Mouse (Mus musculus): ENCODE measurements around the gene Gga3. TPM values are rescaled to one million over a fixed set of nuclear protein-coding genes. Genes with fewer than 3 reads are reported as not detected.

Gga3 gene
- total RNA-seq, 2 experiments from 2014 or later, result 83.9 to 85.2 TPM

DNA sequence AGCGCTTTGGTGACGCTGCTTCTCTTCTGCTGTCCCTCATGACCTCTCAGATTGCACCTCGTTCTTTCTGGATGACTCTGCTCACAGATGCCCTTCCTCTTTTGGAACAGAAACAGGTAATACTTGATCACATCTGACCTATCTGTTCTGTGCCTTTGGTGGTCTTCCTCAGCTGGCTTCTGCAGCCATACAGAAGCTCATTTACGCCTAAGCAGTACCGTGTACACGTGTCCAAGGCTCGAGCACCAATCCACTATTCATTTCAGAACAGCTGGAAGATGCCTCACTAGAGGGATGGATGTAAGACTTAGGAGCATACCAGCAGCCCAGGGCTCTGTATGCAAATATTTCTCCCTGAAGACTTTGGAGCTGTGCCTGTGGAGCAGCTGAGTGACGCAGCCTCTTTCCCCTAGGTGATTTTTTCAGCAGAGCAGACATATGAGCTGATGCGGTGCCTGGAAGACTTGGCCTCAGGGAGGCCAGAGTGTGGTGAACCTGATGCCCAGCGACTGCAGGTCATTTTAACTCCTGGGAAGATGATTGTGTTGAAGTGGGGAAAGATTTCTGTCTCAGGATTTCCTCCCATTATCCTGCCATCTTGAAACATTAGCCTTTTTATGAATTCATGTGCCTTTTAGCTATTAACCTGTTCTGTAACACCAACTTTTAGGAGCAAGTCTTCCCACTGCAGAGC is 20.8 kb downstream of the Gga3 start:
- intact Hi-C loops (cut with DNase I), result no loop called here
- no peak for DNase-seq

DNA sequence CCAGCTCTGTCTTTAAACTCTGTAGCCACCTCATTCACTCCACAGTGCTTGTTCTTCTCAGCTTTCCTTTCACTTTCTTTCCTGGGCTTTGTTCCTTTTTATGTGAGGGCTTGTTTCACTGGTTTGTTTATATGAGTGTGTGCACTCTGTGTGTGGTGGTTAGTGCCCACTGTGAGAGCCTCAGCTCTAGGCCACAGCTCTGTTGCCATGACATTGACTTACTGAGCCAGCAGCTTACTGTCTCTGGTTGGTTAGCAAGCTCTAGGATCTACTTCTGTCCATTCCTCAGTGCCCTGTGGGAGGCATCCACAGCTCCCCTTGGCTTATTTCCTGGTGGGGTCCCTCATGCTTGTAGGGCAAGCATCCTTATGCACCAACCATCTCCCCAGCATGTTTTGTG is 24.8 kb downstream of the Gga3 start:
- intact Hi-C loops (cut with DNase I), result no loop called here
- no peak for DNase-seq

DNA sequence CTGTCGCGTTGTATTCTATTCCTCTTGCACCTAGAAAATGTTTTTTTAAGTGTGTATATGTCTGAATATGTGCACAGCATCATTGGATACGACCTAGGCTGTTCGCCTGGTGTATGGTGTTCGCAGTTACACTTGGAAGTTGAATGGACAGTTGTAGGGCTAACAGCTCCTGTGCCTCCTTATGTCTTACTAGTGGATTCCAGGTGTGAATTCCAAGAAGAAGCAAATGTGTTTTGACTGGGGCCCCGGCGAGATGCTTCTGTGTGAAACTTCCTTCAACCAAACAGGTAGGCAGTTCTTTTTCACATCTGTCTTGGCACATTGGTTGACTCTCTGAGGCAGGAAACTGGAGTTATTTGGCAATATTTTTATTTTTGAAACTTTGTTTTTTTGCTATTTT is 38.9 kb downstream of the Gga3 start:
- intact Hi-C loops (cut with DNase I), result no loop called here
- no peak for DNase-seq

DNA sequence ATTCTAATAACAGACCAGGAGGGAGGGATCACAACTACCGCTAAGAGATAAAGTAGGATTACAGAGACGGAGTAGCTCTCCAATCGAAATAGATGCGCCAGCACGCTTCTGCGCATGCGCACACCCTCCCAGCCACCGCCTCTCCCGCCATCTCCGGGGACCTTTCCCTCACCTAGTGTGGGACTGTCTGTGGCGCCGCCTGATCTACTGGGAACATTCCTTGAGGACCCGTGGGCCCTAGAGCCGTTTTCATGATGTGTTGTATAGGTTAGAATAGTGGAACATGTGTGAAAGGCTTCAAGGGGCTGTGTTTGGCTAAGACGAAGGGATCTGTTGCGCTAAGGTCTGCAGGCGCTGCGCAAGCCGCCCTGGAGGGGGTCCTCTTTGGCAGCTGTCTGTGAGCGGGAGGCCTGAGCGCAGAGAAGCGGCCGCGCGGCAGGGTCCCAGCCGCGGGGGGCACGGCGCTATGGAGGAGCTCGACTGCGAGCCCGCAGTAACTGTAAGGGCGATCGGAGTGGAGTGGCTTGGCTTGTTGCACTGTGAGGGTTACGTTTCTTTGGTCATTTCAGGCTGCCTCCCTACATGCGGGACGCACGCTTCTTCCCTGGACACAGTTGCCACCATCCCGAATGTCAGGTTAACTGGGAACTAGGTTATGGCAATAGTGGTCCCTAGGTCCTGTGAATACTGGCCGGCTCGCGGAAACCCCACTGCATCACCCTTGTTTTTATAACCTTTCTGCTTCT is 39.6 kb downstream of the Gga3 start, which contains the start of gene Nup85:
Gene Nup85, plus strand, starts transcription at position 371 of the 746 bp plus-strand sequence.
- intact Hi-C loops (cut with DNase I), result no loop called here
- DNase-seq, result peak; percentile 99

- DNase-seq, result no peak
- intact Hi-C loops (cut with DNase I), result no loop called here
Observed at GRCm38 (mm10) chr11:115563406-115563805, 40.4 kb downstream of the Gga3 start.

DNA sequence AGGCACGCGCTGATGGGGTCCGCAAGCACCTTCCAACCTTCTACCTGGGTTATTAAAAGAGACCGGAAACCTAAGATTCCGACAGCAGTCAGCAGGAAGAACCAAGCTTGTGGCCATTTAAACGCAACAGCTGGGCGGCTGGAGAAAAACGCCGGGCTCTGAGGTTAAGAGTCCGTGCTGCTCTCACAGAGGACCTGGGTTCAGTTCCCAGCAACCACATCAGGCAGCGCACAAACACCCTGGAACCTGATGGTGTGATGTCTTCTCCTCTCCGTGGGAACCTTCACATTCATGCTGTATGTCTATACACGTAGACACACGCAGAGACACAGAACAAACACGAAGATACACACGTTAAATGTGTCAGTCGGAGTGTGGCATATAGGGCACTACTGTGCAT is 48.1 kb downstream of the Gga3 start:
- intact Hi-C loops (cut with DNase I), result no loop called here
- no peak for DNase-seq

- intact Hi-C loops (cut with DNase I), result no loop called here
- DNase-seq, result no peak
Observed at GRCm38 (mm10) chr11:115552783-115553182, 51.1 kb downstream of the Gga3 start.

DNA sequence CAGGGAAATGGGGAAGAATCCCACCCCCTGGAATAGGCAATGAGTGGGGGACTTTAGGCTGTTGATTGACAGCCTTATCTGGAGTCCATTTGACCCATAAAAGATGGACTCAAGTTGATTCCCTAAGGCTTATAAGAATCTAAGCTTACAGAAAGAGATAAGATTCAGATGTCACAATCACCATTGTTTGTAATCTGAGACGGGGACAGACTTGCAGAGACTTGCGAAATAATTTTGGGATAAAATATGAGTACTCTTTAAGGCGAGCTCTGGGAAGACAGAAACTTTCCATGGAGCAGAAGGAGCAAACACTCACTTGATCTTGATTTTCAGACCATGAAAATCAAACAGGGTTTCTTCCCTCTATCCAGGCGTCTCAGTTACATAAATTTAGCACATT is 60.3 kb downstream of the Gga3 start:
- intact Hi-C loops (cut with DNase I), result no loop called here
- DNase-seq, result no peak

DNA sequence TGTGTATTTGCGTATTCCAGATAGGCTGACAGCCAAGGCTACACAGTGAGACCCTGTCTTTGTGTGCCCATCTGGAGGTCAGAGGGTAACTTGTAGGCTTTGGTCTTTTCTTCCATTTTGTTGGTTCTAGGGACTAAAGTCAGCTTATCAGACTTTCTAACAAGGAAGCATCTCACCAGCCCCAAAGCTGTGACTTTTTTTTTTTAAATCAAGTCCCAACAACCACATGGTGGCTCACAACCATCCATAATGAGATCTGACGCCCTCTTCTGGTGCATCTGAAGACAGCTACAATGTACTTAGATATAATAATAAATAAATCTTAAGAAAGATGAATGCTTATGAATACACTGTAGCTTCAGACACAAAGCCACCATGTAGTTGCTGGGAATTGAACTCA is 65.8 kb downstream of the Gga3 start:
- intact Hi-C loops (cut with DNase I), result no loop called here

GRCm38 (mm10) chr11:115536856-115537568 is 66.8 kb downstream of the Gga3 start:
- no peak for DNase-seq
- intact Hi-C loops (cut with DNase I), result no loop called here

More for the DNA sequence above, 65.8 kb downstream of the Gga3 start:
- DNase-seq, result no peak

GRCm38 (mm10) chr11:115536038-115536681 is 67.7 kb downstream of the Gga3 start, which contains the start of gene Sumo2:
Gene Sumo2, minus strand, starts transcription at chr11:115536276.
- DNase-seq, result peak; percentile 99
- intact Hi-C loops (cut with DNase I), result no loop called here

DNA sequence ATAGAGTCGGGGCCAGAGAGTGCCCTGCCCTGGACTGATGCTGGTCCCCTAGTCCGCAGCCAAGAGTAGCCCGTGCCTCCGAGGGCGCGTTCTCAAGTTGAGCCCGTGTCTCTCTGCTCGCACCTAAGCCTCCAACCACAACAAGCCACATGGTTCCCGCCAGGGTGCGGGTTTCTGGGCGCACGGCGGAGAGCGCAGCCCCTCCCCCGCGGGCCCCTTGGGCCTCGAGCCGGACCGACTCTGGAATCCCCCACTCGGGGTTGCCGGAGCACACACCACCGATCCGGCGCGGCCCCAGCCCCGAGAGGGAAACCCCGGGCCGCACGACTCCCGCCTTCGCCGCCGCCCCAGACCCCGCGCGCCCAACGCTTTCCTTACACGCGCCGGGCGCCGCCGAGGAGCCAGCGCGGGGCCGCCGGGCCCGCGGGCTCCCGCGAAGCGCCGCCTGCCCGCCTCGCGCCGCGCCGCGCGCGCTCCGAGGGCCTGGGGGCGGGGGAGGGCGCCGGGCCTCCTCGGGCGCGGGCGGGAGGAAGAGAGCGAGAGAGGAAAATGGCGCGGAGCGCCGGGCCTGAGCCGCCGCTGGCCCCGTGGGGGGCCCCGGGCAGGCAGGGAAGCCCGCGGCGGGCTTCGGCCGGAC is 68.3 kb downstream of the Gga3 start:
- intact Hi-C loops (cut with DNase I), result no loop called here
- peak; percentile 73 for DNase-seq

DNA sequence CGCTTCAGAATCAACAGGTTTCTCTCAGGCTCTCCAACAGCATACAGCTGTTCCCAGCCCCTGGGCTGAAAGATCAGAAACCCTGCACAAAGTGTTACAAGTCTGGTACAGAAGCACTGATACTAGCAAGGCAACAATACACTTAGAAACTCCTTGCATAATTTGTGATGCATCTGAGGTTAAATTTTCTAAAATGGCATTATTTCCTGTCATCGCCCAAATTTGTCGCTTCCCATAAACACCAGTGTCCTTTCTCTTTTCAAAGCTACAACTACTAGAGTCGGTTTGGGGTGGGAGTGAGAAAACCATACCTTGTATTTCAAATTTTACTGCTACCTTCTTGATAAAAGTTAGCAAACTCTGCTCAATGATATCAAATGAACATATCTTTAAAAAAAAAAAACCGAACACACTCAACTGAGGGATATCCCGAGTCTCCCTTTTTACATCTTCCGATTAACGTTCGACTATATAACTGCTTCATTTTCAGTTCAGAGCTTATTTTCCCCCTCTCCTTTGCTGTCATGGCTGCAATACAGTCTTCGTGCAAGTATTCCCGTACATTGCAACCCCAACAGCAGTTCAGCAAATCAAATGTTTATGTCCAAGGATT is 69.0 kb downstream of the Gga3 start:
- intact Hi-C loops (cut with DNase I), result no loop called here
- DNase-seq, result no peak

Other genes starting within 250 kb of the Gga3 start
- 10 to 100 TPM; 72.7 to 80.6 TPM for gene Hid1, start 236.3 kb downstream of the Gga3 start, total RNA-seq (2021)
- gene Cdr2l, start 222.1 kb downstream of the Gga3 start, total RNA-seq (2021), result 10 to 100 TPM; 31.4 to 33.1 TPM
- 100 to 1,000 TPM in 1 of 2 experiments, 10 to 100 TPM in 1; 97.9 to 109 TPM for gene Mrpl58, start 200.3 kb downstream of the Gga3 start, total RNA-seq (2021)
- 100 to 1,000 TPM; 290 to 310 TPM for gene Atp5h, start 184.1 kb downstream of the Gga3 start, total RNA-seq (2021)
- gene Kctd2, start 183.9 kb downstream of the Gga3 start, total RNA-seq (2021), result 10 to 100 TPM; 47.7 to 52.9 TPM
- gene Trim80, start 163.5 kb downstream of the Gga3 start, total RNA-seq (2021), result under 1 TPM in 1 of 2 experiments, not detected in 1; 0.20 TPM
- not detected for gene Slc16a5, start 141.6 kb downstream of the Gga3 start, total RNA-seq (2021)
- 10 to 100 TPM in 1 of 2 experiments, 1 to 10 TPM in 1; 9.9 to 10.2 TPM for gene Armc7, start 128.4 kb downstream of the Gga3 start, total RNA-seq (2021)
- gene Nt5c, start 112.2 kb downstream of the Gga3 start, total RNA-seq (2021), result 10 to 100 TPM; 57.4 to 70.8 TPM
- gene Jpt1, start 89.7 kb downstream of the Gga3 start, total RNA-seq (2021), result 100 to 1,000 TPM; 803 to 865 TPM
- gene Sumo2, start 67.8 kb downstream of the Gga3 start, total RNA-seq (2021), result 100 to 1,000 TPM; 439 to 466 TPM
- gene Nup85, start 39.6 kb downstream of the Gga3 start, total RNA-seq (2021), result 10 to 100 TPM; 66.6 to 73.4 TPM
- 10 to 100 TPM; 43.0 to 44.1 TPM for gene Mrps7, start 126 bp downstream of the Gga3 start, total RNA-seq (2021)
- gene Mif4gd, start 8.9 kb upstream of the Gga3 start, total RNA-seq (2021), result 10 to 100 TPM; 13.3 to 14.1 TPM
- 10 to 100 TPM; 55.3 to 56.6 TPM for gene Slc25a19, start 24.2 kb upstream of the Gga3 start, total RNA-seq (2021)
- 100 to 1,000 TPM; 218 to 220 TPM for gene Grb2, start 104.5 kb upstream of the Gga3 start, total RNA-seq (2021)
- gene Tmem94, start 161.4 kb upstream of the Gga3 start, total RNA-seq (2021), result 10 to 100 TPM; 37.3 to 44.1 TPM
- gene Caskin2, start 209.6 kb upstream of the Gga3 start, total RNA-seq (2021), result 10 to 100 TPM; 13.4 to 14.5 TPM
- 10 to 100 TPM; 15.1 to 19.1 TPM for gene Tsen54, start 210.7 kb upstream of the Gga3 start, total RNA-seq (2021)
- 1 to 10 TPM; 1.1 to 2.4 TPM for gene Llgl2, start 220.0 kb upstream of the Gga3 start, total RNA-seq (2021)